Mouse (Mus musculus) hindbrain, embryonic 13.5 days (tissue): ENCODE data around the gene Guca1a. TPM values are rescaled to one million over a fixed set of nuclear protein-coding genes. Genes with fewer than 3 reads are reported as not detected.
A peak's percentile ranks its signal among the peaks of the same experiment; 100 is the strongest.

Experiments used
- ATAC-seq: fragments of 200-750 bp; cut with Nextera tagmentation; 2 replicates; pipeline ENCODE4 v1.8.0; 2017; ENCODE audit warnings: moderate TSS enrichment; ENCODE audit not compliant: low FRiP score
- H3K27ac ChIP-seq: fragments of 300-500 bp; sonication (generic); 2 replicates; pipeline ENCODE4 v1.5.1; 2015; ENCODE audit warnings: inconsistent platforms, mild to moderate bottlenecking, moderate library complexity
- H3K27me3 ChIP-seq: fragments of 300-500 bp; sonication (generic); 2 replicates; pipeline ENCODE4 v1.6.1; 2015; ENCODE audit warnings: mild to moderate bottlenecking, inconsistent platforms
- H3K36me3 ChIP-seq: fragments of 300-500 bp; sonication (generic); 2 replicates; pipeline ENCODE4 v1.6.1; 2015; ENCODE audit warnings: mild to moderate bottlenecking, inconsistent platforms
- H3K4me1 ChIP-seq: fragments of 300-500 bp; sonication (generic); replicated peaks from 2 replicates; pipeline ENCODE4 v1.6.1; 2015; ENCODE audit warnings: inconsistent platforms
- H3K4me2 ChIP-seq: fragments of 300-500 bp; sonication (generic); 2 replicates; pipeline ENCODE4 v1.6.1; 2015; ENCODE audit warnings: inconsistent platforms, mild to moderate bottlenecking, moderate library complexity
- H3K4me3 ChIP-seq: fragments of 300-500 bp; sonication (generic); 2 replicates; pipeline ENCODE4 v1.5.1; 2015; ENCODE audit warnings: mild to moderate bottlenecking, inconsistent platforms
- H3K9ac ChIP-seq: fragments of 300-500 bp; sonication (generic); 2 replicates; pipeline ENCODE4 v1.6.1; 2015; ENCODE audit warnings: mild to moderate bottlenecking, inconsistent platforms
- H3K9me3 ChIP-seq: fragments of 300-500 bp; sonication (generic); 2 replicates; pipeline ENCODE4 v1.6.1; 2016; ENCODE audit warnings: inconsistent platforms
- WGBS: fragments of 180-500 bp; shearing (Covaris S2); methylation state at CpG from one replicate; pipeline ENCODE4 v1.1.7; 2015; 5-methylcytosine and 5-hydroxymethylcytosine counted together
- polyA plus RNA-seq: library from polyadenylated mRNA; unstranded; fragments of >200 nt; fragmentation: Nextera tagmentation; extraction: Ambion mirVana; gene quantifications from 2 replicates; pipeline ENCODE4 v1.2.1, GENCODE M21; 2015

Gene Guca1a
- polyA plus RNA-seq = 0.61 and 0.65 TPM in 2 replicates

GRCm38 (mm10) chr17:47400451-47400850 is at the start of gene Guca1a:
Gene Guca1a, minus strand, starts transcription at chr17:47400584.
- Histone ChIP-seq H3K9me3 (no peaks in the 10 kb centered on the region), H3K36me3 (no peaks in the 10 kb centered on the region), H3K4me3 (no peak within 1 kb of the TSS), H3K27me3 (peaks cover 25% of the 10 kb centered on the region), H3K4me1 (0 out of 2 replicates have a peak, but pooled peaks cover 1% of the 10 kb centered on the region), H3K9ac (no peak within 1 kb of the TSS), H3K4me2 (no peak within 1 kb of the TSS), H3K27ac (no peak within 1 kb of the TSS)
- 71% methylated on average over 10 of the region's 10 CpGs for WGBS
- ATAC-seq = no peak

DNA sequence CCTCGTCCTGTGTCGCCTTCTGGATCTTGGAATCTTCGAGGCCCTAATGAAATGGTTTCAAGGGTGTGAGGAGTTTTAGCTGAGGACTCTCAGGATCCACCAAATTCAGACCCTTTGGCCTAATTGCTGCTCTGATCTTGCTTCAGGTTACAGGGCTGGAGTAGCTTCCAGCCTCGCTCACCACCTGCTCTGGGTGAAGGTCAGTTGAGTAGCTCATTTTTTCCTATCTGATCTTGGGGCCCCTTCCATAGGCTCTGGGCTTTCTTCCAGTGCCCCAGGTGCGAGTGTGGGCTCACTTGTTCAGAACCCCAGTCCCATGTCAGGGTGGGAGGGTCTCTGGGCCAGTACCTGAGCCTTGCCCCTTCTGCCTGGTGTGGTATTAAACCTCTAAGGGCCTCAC is 49.0 kb upstream of the Guca1a start:
- H3K9ac ChIP-seq = no peak overlapping the region
- no peaks in the 10 kb centered on the region for H3K9me3 ChIP-seq
- H3K4me2 ChIP-seq = no peak overlapping the region
- 0 out of 2 replicates have a peak, but pooled peaks cover 3% of the 10 kb centered on the region for H3K27me3 ChIP-seq
- no peak for ATAC-seq
- H3K4me1 ChIP-seq = peaks cover 9% of the 10 kb centered on the region; the same call in 1 of the 2 replicates
- no peak overlapping the region for H3K27ac ChIP-seq
- no peak overlapping the region for H3K4me3 ChIP-seq
- no peaks in the 10 kb centered on the region for H3K36me3 ChIP-seq
- WGBS = 82% methylated on average over 5 of the region's 5 CpGs

GRCm38 (mm10) chr17:47448523-47449372 is 48.4 kb upstream of the Guca1a start:
- Histone ChIP-seq H3K4me1 (peaks cover 9% of the 10 kb centered on the region; the same call in 1 of the 2 replicates), H3K4me3 (no peak overlapping the region), H3K9ac (no peak overlapping the region), H3K27ac (no peak overlapping the region), H3K27me3 (0 out of 2 replicates have a peak, but pooled peaks cover 3% of the 10 kb centered on the region), H3K36me3 (no peaks in the 10 kb centered on the region), H3K9me3 (no peaks in the 10 kb centered on the region), H3K4me2 (no peak overlapping the region)
- WGBS = 46% methylated on average over 8 of the region's 8 CpGs
- no peak for ATAC-seq

GRCm38 (mm10) chr17:47446561-47446960 is 46.2 kb upstream of the Guca1a start:
- H3K36me3 ChIP-seq = no peaks in the 10 kb centered on the region
- 89% methylated on average over 11 of the region's 11 CpGs for WGBS

DNA sequence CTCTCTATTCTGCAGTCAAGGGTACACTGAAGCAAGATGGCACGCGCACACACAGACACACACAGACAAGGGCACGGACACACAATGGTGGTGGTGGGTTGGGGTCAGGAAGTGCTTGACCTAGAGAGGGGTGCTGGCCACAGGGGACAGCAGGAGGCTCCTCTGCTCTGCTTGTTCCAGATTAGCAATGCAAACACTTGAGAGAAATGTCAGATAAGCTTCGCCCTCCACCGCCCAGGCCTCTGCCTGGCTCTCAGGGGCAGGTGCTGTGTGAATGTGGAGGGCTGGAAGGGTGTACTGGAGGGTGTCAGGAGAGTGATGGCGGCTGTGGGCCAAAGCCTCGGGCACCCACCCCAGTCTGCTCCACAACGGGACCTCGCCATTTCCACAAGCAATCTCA is 45.6 kb upstream of the Guca1a start:
- Histone ChIP-seq H3K36me3 (no peaks in the 10 kb centered on the region), H3K4me2 (no peak overlapping the region), H3K27ac (no peak overlapping the region), H3K27me3 (0 out of 2 replicates have a peak, but pooled peaks cover 3% of the 10 kb centered on the region), H3K4me3 (no peak overlapping the region), H3K9ac (no peak overlapping the region), H3K4me1 (peaks cover 9% of the 10 kb centered on the region; the same call in 1 of the 2 replicates), H3K9me3 (no peaks in the 10 kb centered on the region)
- WGBS = 67% methylated on average over 9 of the region's 9 CpGs
- no peak for ATAC-seq

More at GRCm38 (mm10) chr17:47446561-47446960, 46.2 kb upstream of the Guca1a start:
- peaks cover 9% of the 10 kb centered on the region; the same call in 1 of the 2 replicates for H3K4me1 ChIP-seq
- H3K27me3 ChIP-seq = 0 out of 2 replicates have a peak, but pooled peaks cover 3% of the 10 kb centered on the region
- ATAC-seq = no peak
- H3K9ac ChIP-seq = no peak overlapping the region
- no peak overlapping the region for H3K27ac ChIP-seq
- H3K4me2 ChIP-seq = no peak overlapping the region
- H3K4me3 ChIP-seq = no peak overlapping the region
- H3K9me3 ChIP-seq = no peaks in the 10 kb centered on the region

DNA sequence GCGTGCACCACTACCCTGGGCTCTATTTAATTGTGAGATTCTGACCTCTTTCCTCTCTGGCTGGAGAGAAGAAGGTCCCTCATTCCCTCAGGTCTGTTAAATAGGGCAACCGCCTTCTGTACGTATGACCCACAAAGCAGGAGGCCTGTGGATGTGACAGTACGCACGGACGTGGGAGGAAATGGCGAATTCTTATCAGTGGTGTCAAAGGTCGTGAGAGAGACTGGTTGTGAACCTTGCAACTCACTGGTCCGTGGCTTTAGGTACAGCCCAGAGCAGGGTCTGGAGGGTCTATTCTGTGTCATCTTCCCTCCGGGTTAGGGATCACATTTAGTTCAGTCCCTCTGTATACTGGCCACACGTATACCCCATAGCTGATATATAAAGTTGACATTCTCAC is 45.1 kb upstream of the Guca1a start:
- WGBS = 72% methylated on average over 11 of the region's 11 CpGs
- no peak for ATAC-seq
- H3K27me3 ChIP-seq = 0 out of 2 replicates have a peak, but pooled peaks cover 3% of the 10 kb centered on the region
- H3K9me3 ChIP-seq = no peaks in the 10 kb centered on the region
- H3K36me3 ChIP-seq = no peaks in the 10 kb centered on the region
- H3K4me3 ChIP-seq = no peak overlapping the region
- no peak overlapping the region for H3K9ac ChIP-seq
- no peak overlapping the region for H3K27ac ChIP-seq
- no peak overlapping the region for H3K4me2 ChIP-seq
- H3K4me1 ChIP-seq = peaks cover 11% of the 10 kb centered on the region

GRCm38 (mm10) chr17:47444113-47444512 is 43.7 kb upstream of the Guca1a start:
- Histone ChIP-seq H3K4me2 (no peak overlapping the region), H3K36me3 (no peaks in the 10 kb centered on the region), H3K4me1 (peaks cover 11% of the 10 kb centered on the region), H3K27ac (no peak overlapping the region), H3K9me3 (no peaks in the 10 kb centered on the region), H3K4me3 (no peak overlapping the region), H3K27me3 (peaks cover 7% of the 10 kb centered on the region), H3K9ac (no peak overlapping the region)
- 69% methylated on average over 6 of the region's 6 CpGs for WGBS
- no peak for ATAC-seq

- Histone ChIP-seq H3K36me3 (no peaks in the 10 kb centered on the region), H3K9me3 (no peaks in the 10 kb centered on the region), H3K4me3 (no peak overlapping the region), H3K4me2 (no peak overlapping the region), H3K27ac (no peak overlapping the region), H3K27me3 (peaks cover 25% of the 10 kb centered on the region), H3K4me1 (peaks cover 9% of the 10 kb centered on the region), H3K9ac (no peak overlapping the region)
- ATAC-seq = no peak
- 75% methylated on average over 3 of the region's 3 CpGs for WGBS
Measured at GRCm38 (mm10) chr17:47442271-47442670, 41.9 kb upstream of the Guca1a start.

DNA sequence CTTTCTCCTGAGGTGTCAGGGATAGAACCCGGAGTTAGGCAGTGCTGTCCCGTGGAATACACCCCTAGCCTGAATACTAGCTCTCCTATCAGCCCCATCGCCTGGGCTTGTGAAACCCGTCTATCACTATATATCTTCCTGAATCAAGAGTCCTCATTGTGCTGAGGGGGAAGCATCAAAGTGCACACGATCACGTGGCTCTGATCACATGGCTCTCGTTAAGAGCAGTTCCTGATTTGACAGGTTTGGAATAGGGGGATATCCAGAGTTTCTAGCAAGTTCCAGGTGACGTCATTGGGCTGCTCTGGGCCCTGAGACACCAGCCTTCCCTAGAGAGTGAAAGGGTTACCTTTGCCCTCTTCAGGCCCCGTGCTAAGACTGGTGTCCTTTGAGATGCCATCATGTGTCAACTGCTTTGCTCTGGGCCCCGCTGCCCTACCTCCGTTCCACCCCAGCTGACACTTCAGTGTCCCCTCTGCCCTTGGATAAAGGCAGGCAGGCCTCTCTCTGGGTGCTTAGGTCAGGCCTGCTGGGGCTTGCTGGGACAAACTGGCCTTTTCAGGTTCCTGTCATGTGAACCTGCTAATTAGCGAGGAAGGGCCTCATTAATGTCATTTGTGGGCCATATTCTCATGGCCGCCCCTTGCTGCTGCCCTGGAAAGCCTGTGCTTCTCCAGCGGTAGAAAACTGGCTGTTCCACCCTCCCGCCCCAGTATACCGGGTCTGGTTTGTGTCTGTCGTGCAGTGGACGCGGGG is 41.1 kb upstream of the Guca1a start:
- 0 out of 2 replicates have a peak, but pooled peaks have one; percentile 4 for ATAC-seq
- H3K9ac ChIP-seq = no peak overlapping the region
- H3K27ac ChIP-seq = no peak overlapping the region
- H3K9me3 ChIP-seq = no peaks in the 10 kb centered on the region
- H3K4me3 ChIP-seq = no peak overlapping the region
- H3K36me3 ChIP-seq = no peaks in the 10 kb centered on the region
- H3K27me3 ChIP-seq = peaks cover 33% of the 10 kb centered on the region
- H3K4me1 ChIP-seq = peaks cover 15% of the 10 kb centered on the region
- 72% methylated on average over 19 of the region's 19 CpGs for WGBS
- H3K4me2 ChIP-seq = no peak overlapping the region

DNA sequence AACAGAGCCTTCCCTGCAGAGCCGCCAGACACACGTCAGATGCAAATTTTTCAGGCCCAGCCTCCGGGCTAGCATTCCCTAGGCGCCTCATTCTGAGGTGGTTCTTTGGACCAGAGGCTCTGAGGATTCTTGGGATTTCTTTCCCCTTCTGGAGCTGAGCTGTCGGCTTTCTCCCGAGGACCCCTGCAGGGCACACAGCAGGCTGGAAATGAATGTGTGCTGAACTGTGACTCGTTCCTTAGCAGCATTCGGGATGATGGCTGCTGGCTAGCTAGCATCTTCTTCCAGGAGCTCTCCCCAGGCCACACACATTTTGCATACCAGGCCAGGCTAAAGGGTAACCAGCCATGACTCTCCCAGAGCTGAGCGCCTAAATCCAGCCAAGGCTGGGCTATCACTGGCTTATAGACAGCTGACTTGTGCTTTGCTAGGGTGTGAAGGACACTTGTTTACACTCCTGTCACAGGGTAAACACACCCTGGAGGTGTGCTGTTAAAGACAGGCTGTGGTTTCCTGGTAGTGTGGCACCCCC is 40.0 kb upstream of the Guca1a start:
- H3K9ac ChIP-seq = peak overlapping the region; percentile 46; the same call in 1 of the 2 replicates
- H3K4me1 ChIP-seq = peaks cover 20% of the 10 kb centered on the region
- peak; percentile 55 for ATAC-seq
- H3K27ac ChIP-seq = peak overlapping the region; percentile 58
- peaks cover 43% of the 10 kb centered on the region for H3K27me3 ChIP-seq
- no peaks in the 10 kb centered on the region for H3K36me3 ChIP-seq
- H3K9me3 ChIP-seq = no peaks in the 10 kb centered on the region
- WGBS = 5% methylated on average over 9 of the region's 9 CpGs
- no peak overlapping the region for H3K4me3 ChIP-seq
- H3K4me2 ChIP-seq = no peak overlapping the region

DNA sequence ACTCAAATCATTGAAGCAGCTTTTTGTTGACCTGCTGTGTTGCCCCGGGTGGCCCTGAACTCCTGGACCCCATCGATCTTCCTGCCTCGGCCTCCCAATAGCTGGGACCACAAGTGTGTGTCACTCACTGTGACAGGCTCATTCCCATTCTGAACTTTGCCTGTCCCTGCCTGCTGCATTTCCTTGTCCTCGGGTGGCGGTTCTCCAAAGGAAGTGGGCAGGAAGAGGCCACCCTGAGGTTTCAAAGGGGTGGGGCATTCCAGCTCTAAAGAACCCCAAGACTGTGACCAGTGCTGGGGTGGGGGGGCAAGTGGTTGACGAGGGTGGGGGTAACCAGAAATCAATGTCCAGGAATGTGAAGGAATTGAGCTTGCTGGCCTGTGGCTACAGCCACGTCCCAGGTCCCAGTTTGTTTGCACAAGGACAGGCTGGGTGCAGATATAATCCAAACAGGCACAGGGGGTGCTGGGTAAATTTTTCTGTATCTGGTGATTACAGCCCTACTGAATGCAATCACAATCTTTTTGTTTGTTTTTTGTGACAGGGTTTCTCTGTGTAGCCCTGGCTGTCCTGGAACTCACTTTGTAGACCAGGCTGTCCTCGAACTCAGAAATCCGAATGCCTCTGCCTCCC is 39.1 kb upstream of the Guca1a start:
- 36% methylated on average over 9 of the region's 9 CpGs for WGBS
- H3K4me2 ChIP-seq = no peak overlapping the region
- no peak overlapping the region for H3K4me3 ChIP-seq
- H3K27ac ChIP-seq = peak overlapping the region; percentile 58; the same call in 1 of the 2 replicates
- no peak overlapping the region for H3K9ac ChIP-seq
- no peaks in the 10 kb centered on the region for H3K36me3 ChIP-seq
- no peaks in the 10 kb centered on the region for H3K9me3 ChIP-seq
- peaks cover 20% of the 10 kb centered on the region for H3K4me1 ChIP-seq
- ATAC-seq = no peak
- H3K27me3 ChIP-seq = peaks cover 49% of the 10 kb centered on the region
